Mouse (Mus musculus) intestine, postnatal 0 days (tissue): Measurements from ENCODE around the gene Itm2c. TPM values are rescaled to one million over a fixed set of nuclear protein-coding genes. Genes with fewer than 3 reads are reported as not detected.
A peak's percentile ranks its signal among the peaks of the same experiment; 100 is the strongest.

Source experiments
- ATAC-seq: fragments of 200-750 bp; cut with Nextera tagmentation; 2 replicates; pipeline ENCODE4 v1.8.0; 2017; ENCODE audit warnings: mild to moderate bottlenecking, moderate TSS enrichment, moderate library complexity
- H3K27ac ChIP-seq: fragments of 300-500 bp; sonication (generic); 2 replicates; pipeline ENCODE4 v1.5.1; 2014; ENCODE audit warnings: mild to moderate bottlenecking, low read depth, low read length, moderate library complexity
- H3K27me3 ChIP-seq: fragments of 300-500 bp; sonication (generic); replicated peaks from 2 replicates; pipeline ENCODE4 v1.6.1; 2014; ENCODE audit warnings: low read length, mixed read lengths; ENCODE audit not compliant: control insufficient read depth, insufficient read depth
- H3K36me3 ChIP-seq: fragments of 300-500 bp; sonication (generic); 2 replicates; pipeline ENCODE4 v1.6.1; 2014; ENCODE audit warnings: mild to moderate bottlenecking, moderate library complexity; ENCODE audit not compliant: control insufficient read depth, insufficient read depth
- H3K4me1 ChIP-seq: fragments of 300-500 bp; sonication (generic); replicated peaks from 2 replicates; pipeline ENCODE4 v1.6.1; 2014; ENCODE audit warnings: antibody characterized with exemption, low read length, mixed read lengths; ENCODE audit not compliant: control insufficient read depth, insufficient read depth
- H3K4me2 ChIP-seq: fragments of 300-500 bp; sonication (generic); replicated peaks from 2 replicates; pipeline ENCODE4 v1.6.1; 2014; ENCODE audit warnings: low read depth, mild to moderate bottlenecking, moderate library complexity
- H3K4me3 ChIP-seq: fragments of 300-500 bp; sonication (generic); 2 replicates; pipeline ENCODE4 v1.5.1; 2014; ENCODE audit warnings: low read depth, low read length
- H3K9ac ChIP-seq: fragments of 300-500 bp; sonication (generic); 2 replicates; pipeline ENCODE4 v1.6.1; 2014; ENCODE audit warnings: mild to moderate bottlenecking, low read depth, low read length
- H3K9me3 ChIP-seq: fragments of 300-500 bp; sonication (generic); 2 replicates; pipeline ENCODE4 v1.6.1; 2016; ENCODE audit warnings: mixed run types; ENCODE audit not compliant: control insufficient read depth
- CTCF ChIP-seq: sonication (generic); IDR thresholded peaks from 2 replicates; pipeline ENCODE4 v1.5.1; 2016; ENCODE audit warnings: low read depth, mild to moderate bottlenecking, control low read depth, antibody characterized with exemption, moderate library complexity
- WGBS: fragments of 180-500 bp; shearing (Covaris S2); extraction: QIAGEN DNeasy Blood & Tissue Kit; methylation state at CpG from one replicate; pipeline ENCODE4 v1.1.7; 2014; 5-methylcytosine and 5-hydroxymethylcytosine counted together
- polyA plus RNA-seq: library from polyadenylated mRNA; unstranded; fragments of >200 nt; fragmentation: Nextera tagmentation; extraction: Ambion mirVana; gene quantifications from 2 replicates; pipeline ENCODE4 v1.2.1, GENCODE M21; 2015

The Itm2c gene
- polyA plus RNA-seq, 1 experiment from 2014 or later, result 113 TPM

- ATAC-seq, result no peak
- no peaks in the 10 kb centered on the region for H3K9me3 ChIP-seq
- H3K27me3 ChIP-seq, result no peaks in the 10 kb centered on the region
- 71% methylated on average over 4 of the region's 4 CpGs for WGBS
- H3K36me3 ChIP-seq, result no peaks in the 10 kb centered on the region
- H3K4me3 ChIP-seq, result no peak overlapping the region
- no peaks in the 10 kb centered on the region for H3K4me1 ChIP-seq
- no peak overlapping the region for H3K4me2 ChIP-seq
- no peak overlapping the region for H3K27ac ChIP-seq
- no peak overlapping the region for H3K9ac ChIP-seq
- no peak for TF ChIP-seq CTCF
Observed at GRCm38 (mm10) chr1:85916830-85917450, 22.9 kb downstream of the Itm2c start.

- Histone ChIP-seq H3K27ac (no peak overlapping the region), H3K36me3 (no peaks in the 10 kb centered on the region), H3K4me3 (no peak overlapping the region), H3K9me3 (no peaks in the 10 kb centered on the region), H3K27me3 (no peaks in the 10 kb centered on the region), H3K4me1 (no peaks in the 10 kb centered on the region), H3K4me2 (no peak overlapping the region), H3K9ac (no peak overlapping the region)
- TF ChIP-seq CTCF, result no peak
- WGBS, result 45% methylated on average over 7 of the region's 7 CpGs
- peak; percentile 31; the same call in 1 of the 2 replicates for ATAC-seq
Observed at GRCm38 (mm10) chr1:85919621-85920020, 25.5 kb downstream of the Itm2c start.

- Histone ChIP-seq H3K4me3 (no peak overlapping the region), H3K4me1 (no peaks in the 10 kb centered on the region), H3K9me3 (no peaks in the 10 kb centered on the region), H3K9ac (no peak overlapping the region), H3K27me3 (no peaks in the 10 kb centered on the region), H3K4me2 (no peak overlapping the region), H3K27ac (no peak overlapping the region), H3K36me3 (no peaks in the 10 kb centered on the region)
- no peak for TF ChIP-seq CTCF
- WGBS, result 74% methylated on average over 7 of the region's 7 CpGs
- no peak for ATAC-seq
Observed at GRCm38 (mm10) chr1:85921725-85922124, 27.6 kb downstream of the Itm2c start.

- H3K4me2 ChIP-seq, result no peak overlapping the region
- 62% methylated on average over 7 of the region's 7 CpGs for WGBS
Observed at GRCm38 (mm10) chr1:85922127-85922864, 28.2 kb downstream of the Itm2c start.

GRCm38 (mm10) chr1:85922865-85923211 is 28.8 kb downstream of the Itm2c start:
- Histone ChIP-seq H3K4me2 (no peak overlapping the region), H3K4me1 (no peaks in the 10 kb centered on the region), H3K9ac (no peak overlapping the region), H3K9me3 (no peaks in the 10 kb centered on the region), H3K4me3 (no peak overlapping the region), H3K27me3 (no peaks in the 10 kb centered on the region), H3K27ac (no peak overlapping the region), H3K36me3 (no peaks in the 10 kb centered on the region)
- TF ChIP-seq CTCF, result no peak
- no peak for ATAC-seq
- WGBS, result 69% methylated on average over 5 of the region's 5 CpGs

More at GRCm38 (mm10) chr1:85922127-85922864, 28.2 kb downstream of the Itm2c start:
- Histone ChIP-seq H3K9me3 (no peaks in the 10 kb centered on the region), H3K4me1 (no peaks in the 10 kb centered on the region), H3K27me3 (no peaks in the 10 kb centered on the region), H3K4me3 (no peak overlapping the region), H3K36me3 (no peaks in the 10 kb centered on the region), H3K9ac (no peak overlapping the region), H3K27ac (no peak overlapping the region)
- no peak for TF ChIP-seq CTCF
- ATAC-seq, result no peak

GRCm38 (mm10) chr1:85925183-85925582 is 31.1 kb downstream of the Itm2c start:
- Histone ChIP-seq H3K4me2 (no peak overlapping the region), H3K4me3 (no peak overlapping the region), H3K27ac (no peak overlapping the region), H3K4me1 (no peaks in the 10 kb centered on the region), H3K9ac (no peak overlapping the region), H3K9me3 (no peaks in the 10 kb centered on the region), H3K27me3 (no peaks in the 10 kb centered on the region), H3K36me3 (no peaks in the 10 kb centered on the region)
- no peak for ATAC-seq
- WGBS, result 76% methylated on average over 5 of the region's 5 CpGs
- no peak for TF ChIP-seq CTCF
